Mouse (Mus musculus) natural killer cell, adult 2 months (primary cell): Measurements from ENCODE around the gene Tm9sf3.
"Not testable (repeated sequence)": the region's sequence is repeated elsewhere in the genome, so short reads cannot be mapped to it uniquely, and the experiment has no call there.

ENCODE experiments used
- DNase-seq, 2 experiments: peaks; one replicate each; pipeline ENCODE4 v3.0.0; 2022; ENCODE audit warnings: low spot score in 2 of 2

Tm9sf3 gene

GRCm38 (mm10) chr19:41263630-41264295 is at the start of gene Tm9sf3:
Tm9sf3 (minus strand) TSS chr19:41263997.
- DNase-seq, result peak; percentile 78 to 83

- DNase-seq, result not testable (repeated sequence)
Measured at GRCm38 (mm10) chr19:41312587-41312986, 48.8 kb upstream of the Tm9sf3 start.

- DNase-seq, result no peak
Measured at GRCm38 (mm10) chr19:41312027-41312426, 48.2 kb upstream of the Tm9sf3 start.

- peak in 1 of 2 experiments; percentile 21 for DNase-seq
Measured at GRCm38 (mm10) chr19:41310971-41311703, 47.3 kb upstream of the Tm9sf3 start.

GRCm38 (mm10) chr19:41303933-41304332 is 40.1 kb upstream of the Tm9sf3 start:
- no peak for DNase-seq

- no peak for DNase-seq
Measured at GRCm38 (mm10) chr19:41303433-41303832, 39.6 kb upstream of the Tm9sf3 start.

GRCm38 (mm10) chr19:41301856-41302255 is 38.1 kb upstream of the Tm9sf3 start:
- DNase-seq, result no peak

GRCm38 (mm10) chr19:41299446-41299845 is 35.6 kb upstream of the Tm9sf3 start:
- DNase-seq, result no peak

GRCm38 (mm10) chr19:41290952-41291619 is 27.3 kb upstream of the Tm9sf3 start:
- DNase-seq, result peak; percentile 5 to 41

GRCm38 (mm10) chr19:41288568-41288967 is 24.8 kb upstream of the Tm9sf3 start:
- DNase-seq, result no peak

- DNase-seq, result no peak
Measured at GRCm38 (mm10) chr19:41287224-41287623, 23.4 kb upstream of the Tm9sf3 start.

GRCm38 (mm10) chr19:41284515-41284914 is 20.7 kb upstream of the Tm9sf3 start:
- no peak for DNase-seq

GRCm38 (mm10) chr19:41282718-41283117 is 18.9 kb upstream of the Tm9sf3 start:
- peak; percentile 48 to 69 for DNase-seq

GRCm38 (mm10) chr19:41282216-41282615 is 18.4 kb upstream of the Tm9sf3 start:
- DNase-seq, result no peak

GRCm38 (mm10) chr19:41279724-41280244 is 16.0 kb upstream of the Tm9sf3 start:
- no peak for DNase-seq

- DNase-seq, result no peak
Measured at GRCm38 (mm10) chr19:41278606-41279005, 14.8 kb upstream of the Tm9sf3 start.

GRCm38 (mm10) chr19:41275588-41275987 is 11.8 kb upstream of the Tm9sf3 start:
- no peak for DNase-seq

GRCm38 (mm10) chr19:41270906-41271305 is 7.1 kb upstream of the Tm9sf3 start:
- DNase-seq, result no peak

GRCm38 (mm10) chr19:41270151-41270727 is 6.4 kb upstream of the Tm9sf3 start:
- no peak for DNase-seq

GRCm38 (mm10) chr19:41266251-41266901 is 2.6 kb upstream of the Tm9sf3 start:
- no peak for DNase-seq

GRCm38 (mm10) chr19:41264331-41264799 is 568 bp upstream of the Tm9sf3 start:
- DNase-seq, result no peak
